Comparison of ENCODE assay signal across 8 mouse cellular contexts in genomic region chr16:84774003-84774703, GRCm38 (mm10). TPM values are rescaled to one million over a fixed set of nuclear protein-coding genes. Genes with fewer than 3 reads are reported as not detected.
DNase-seq lines count a peak whose midpoint lies in the region; ATAC-seq and TF ChIP-seq lines count a peak whose summit lies in the region.

Gene Jam2, plus strand, starts transcription at chr16:84774123.

- no peaks in the 10 kb centered on the region for H3K27me3 ChIP-seq in neural tube, embryonic 15.5 days (replicated peaks)

- peak within 1 kb of the TSS; percentile 99 for H3K4me2 ChIP-seq in neural tube, embryonic 15.5 days

- WGBS in lung, adult 2 months, result under 1% methylated on average over 43 of the region's 43 CpGs
- 1% methylated on average over 43 of the region's 43 CpGs for WGBS in neural tube, embryonic 15.5 days

- TF ChIP-seq CTCF in lung, adult 2 months (IDR thresholded peaks at IDR 0.05; ENCODE audit: insufficient read depth, low read length), result no peak

- no peaks in the 10 kb centered on the region for H3K36me3 ChIP-seq in neural tube, embryonic 15.5 days

- H3K9me3 ChIP-seq in neural tube, embryonic 15.5 days (replicated peaks), result no peaks in the 10 kb centered on the region

- TF ChIP-seq POLR2A in lung, adult 2 months (IDR thresholded peaks at IDR 0.05; ENCODE audit: borderline replicate concordance, extremely low read depth, low read depth, low read length), result no peak

- H3K4me1 ChIP-seq in lung, adult 2 months (ENCODE audit: control insufficient read depth, insufficient read depth, low read length), result no peaks in the 10 kb centered on the region; the same call in 1 of the 2 replicates
- peaks cover 28% of the 10 kb centered on the region for H3K4me1 ChIP-seq in neural tube, embryonic 15.5 days

- H3K9ac ChIP-seq in neural tube, embryonic 15.5 days (replicated peaks), result peak within 1 kb of the TSS; percentile 70

- peak; percentile 87 for DNase-seq in Muller cell, postnatal 12 days (ENCODE audit: inconsistent ontology term)
- peak; percentile 16 for DNase-seq in cerebellum, adult 8-10 months
- peak; percentile 16 to 37 for DNase-seq in frontal cortex, adult 2 months (ENCODE audit: extremely low spot score in 1 of 2, low spot score in 1 of 2)
- peak; percentile 76 for DNase-seq in heart, postnatal 4 days
- DNase-seq in layer of hippocampus, adult 8-10 months (ENCODE audit: low spot score in 2 of 2), result peak; percentile 22 to 24
- peak; percentile 58 for DNase-seq in lung, adult 2 months
- DNase-seq in thymus, postnatal 0 days (ENCODE audit: low spot score), result peak; percentile 10

- peak; percentile 86 for ATAC-seq in neural tube, embryonic 15.5 days (ENCODE audit: low FRiP score)

- H3K4me3 ChIP-seq in lung, adult 2 months (replicated peaks; ENCODE audit: extremely low read depth, low read depth, low read length), result peak within 1 kb of the TSS; percentile 76
- H3K4me3 ChIP-seq in neural tube, embryonic 15.5 days (replicated peaks), result peak within 1 kb of the TSS; percentile 72

- peak within 1 kb of the TSS; percentile 88 for H3K27ac ChIP-seq in neural tube, embryonic 15.5 days (replicated peaks)

RNA-seq across cellular contexts. Expression of gene Jam2, which starts in this region (rescaled TPM):
- 54.7 and 55.7 TPM in 2 replicates for polyA plus RNA-seq in frontal cortex, adult 2 months (2012; rRNA removed)
- total RNA-seq in heart, postnatal 4 days (2021), result 10 to 100 TPM; 32.2 to 33.9 TPM
- total RNA-seq in layer of hippocampus, adult 8-10 months (2022), result 10 to 100 TPM; 21.5 to 24.9 (median 24.1) TPM
- polyA plus RNA-seq in lung, adult 2 months (2012; rRNA removed), result 13.4 and 16.6 TPM in 2 replicates
- 20.8 and 24.5 TPM in 2 replicates for polyA plus RNA-seq in neural tube, embryonic 15.5 days (2015; fragmentation: Nextera tagmentation; extraction: Ambion mirVana)
- polyA plus RNA-seq in thymus, postnatal 0 days (2015; fragmentation: Nextera tagmentation; extraction: Ambion mirVana), result 2.7 and 4.0 TPM in 2 replicates

Comparison
In these comparisons a context has a peak if more than half of its experiments do, and no peak if none do; other contexts are left out.
1. Peak in every context shown above with its lines: DNase-seq, ATAC-seq, H3K4me3 ChIP-seq and H3K27ac ChIP-seq.
2. DNase-seq: peak in every context shown above with its lines; median percentile 87 in Muller cell, postnatal 12 days; 76 in heart, postnatal 4 days; 58 in lung, adult 2 months; 26 in frontal cortex, adult 2 months; 23 in layer of hippocampus, adult 8-10 months; 16 in cerebellum, adult 8-10 months; 10 in thymus, postnatal 0 days.